In the genomic region with DNA sequence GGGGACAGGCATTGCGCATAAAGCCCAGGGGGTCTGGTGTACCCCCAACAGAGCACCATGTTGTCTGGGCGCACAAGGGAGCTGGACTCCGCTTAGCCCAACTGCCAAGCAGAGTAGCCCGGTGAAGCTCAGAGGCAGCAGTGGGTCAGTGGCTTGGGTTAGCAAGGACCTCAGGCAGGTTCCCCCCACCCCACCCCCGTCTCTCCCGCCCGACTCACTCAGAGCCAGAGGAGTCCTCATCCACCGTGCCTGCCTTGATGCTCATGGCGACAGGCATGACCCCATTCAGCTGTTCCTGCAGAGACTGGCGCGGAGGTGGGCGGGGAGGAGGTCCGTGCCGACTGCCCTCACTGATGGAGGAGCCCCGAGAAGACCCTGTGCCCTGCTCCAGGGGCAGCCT, we compare ENCODE assay signal across 13 mouse cellular contexts. TPM values are rescaled to one million over a fixed set of nuclear protein-coding genes. Genes with fewer than 3 reads are reported as not detected.
DNase-seq lines count a peak whose midpoint lies in the region; ATAC-seq and TF ChIP-seq lines count a peak whose summit lies in the region.
"Had no signal": no experiment of that assay in that cellular context is flagged by ENCODE, and none has a peak within 500 bp of the region (broad histone marks: within the 10 kb centered on the region; RNA-seq: fewer than 3 reads in every experiment).

No protein-coding gene starts in this region.

- H3K27ac ChIP-seq in heart, embryonic 15.5 days: no peak overlapping the region
- no peak overlapping the region for H3K27ac ChIP-seq in lung, postnatal 0 days (ENCODE audit: low read length)
- 0 out of 2 replicates have a peak overlapping the region, but pooled peaks have one; percentile 8 for H3K27ac ChIP-seq in embryonic facial prominence, embryonic 11.5 days (replicated peaks; ENCODE audit: low read depth, low read length)
- peak overlapping the region; percentile 59 for H3K27ac ChIP-seq in limb, embryonic 10.5 days
- H3K27ac ChIP-seq: stomach, embryonic 15.5 days had no signal

- no peak overlapping the region for H3K9ac ChIP-seq in heart, embryonic 15.5 days
- no peak overlapping the region for H3K9ac ChIP-seq in lung, postnatal 0 days (replicated peaks; ENCODE audit: low read depth)
- H3K9ac ChIP-seq in embryonic facial prominence, embryonic 11.5 days (replicated peaks; ENCODE audit: low read length): peak overlapping the region; percentile 13; the same call in 1 of the 2 replicates
- H3K9ac ChIP-seq: stomach, embryonic 15.5 days had no signal

- intact Hi-C loops in heart, postnatal 36 days (cut with DNase I): no loop called here

- no peak for TF ChIP-seq CTCF in lung, postnatal 0 days (IDR thresholded peaks at IDR 0.05)

- H3K4me3 ChIP-seq in heart, embryonic 15.5 days: no peak overlapping the region
- no peak overlapping the region for H3K4me3 ChIP-seq in lung, postnatal 0 days (ENCODE audit: low read depth, low read length)
- H3K4me3 ChIP-seq in embryonic facial prominence, embryonic 11.5 days (ENCODE audit: low read depth, low read length): no peak overlapping the region
- H3K4me3 ChIP-seq in limb, embryonic 10.5 days: no peak overlapping the region
- H3K4me3 ChIP-seq: myocyte; stomach, embryonic 15.5 days had no signal

- 0 out of 2 replicates have a peak overlapping the region, but pooled peaks have one; percentile 6 for H3K4me2 ChIP-seq in heart, embryonic 15.5 days
- 0 out of 2 replicates have a peak overlapping the region, but pooled peaks have one; percentile 1 for H3K4me2 ChIP-seq in lung, postnatal 0 days (replicated peaks; ENCODE audit: low read depth, low read length)
- no peak overlapping the region for H3K4me2 ChIP-seq in embryonic facial prominence, embryonic 11.5 days (ENCODE audit: low read depth, low read length)

- no peaks in the 10 kb centered on the region for H3K36me3 ChIP-seq in heart, embryonic 15.5 days
- no peaks in the 10 kb centered on the region for H3K36me3 ChIP-seq in lung, postnatal 0 days (ENCODE audit: insufficient read depth, low read length)
- no peaks in the 10 kb centered on the region for H3K36me3 ChIP-seq in embryonic facial prominence, embryonic 11.5 days (replicated peaks; ENCODE audit: control insufficient read depth, insufficient read depth, low read depth, low read length)
- H3K36me3 ChIP-seq in limb, embryonic 10.5 days: peaks cover 4% of the 10 kb centered on the region

- no peak for DNase-seq in heart, postnatal 36 days
- DNase-seq in lung, postnatal 0 days (ENCODE audit: low spot score): no peak
- no peak for DNase-seq in lung, postnatal 14 days
- no peak for DNase-seq in embryonic facial prominence, embryonic 11.5 days (ENCODE audit: low spot score)
- no peak for DNase-seq in limb, embryonic 10.5 days (ENCODE audit: low spot score)
- DNase-seq: gastrocnemius, postnatal 36 days; lung, adult 18-20 months; right cerebral cortex, adult 18-20 months had no signal

- no peak for ATAC-seq in heart, embryonic 15.5 days (replicated peaks; ENCODE audit: insufficient number of reproducible peaks, insufficient read depth, low FRiP score, low read depth)
- no peak for ATAC-seq in lung, postnatal 0 days
- ATAC-seq in embryonic facial prominence, embryonic 11.5 days (replicated peaks; ENCODE audit: insufficient number of reproducible peaks, low FRiP score, low TSS enrichment, low read depth): no peak
- no peak for ATAC-seq in inflammation-experienced regulatory T-cells, adult 6 months

- WGBS in heart, embryonic 15.5 days: 55% methylated on average over 15 of the region's 15 CpGs
- 59% methylated on average over 13 of the region's 15 CpGs for WGBS in lung, postnatal 0 days
- WGBS in embryonic facial prominence, embryonic 11.5 days: 45% methylated on average over 13 of the region's 15 CpGs
- 48% methylated on average over 15 of the region's 15 CpGs for WGBS in limb, embryonic 10.5 days

- peaks cover 12% of the 10 kb centered on the region for H3K4me1 ChIP-seq in heart, embryonic 15.5 days (replicated peaks)
- H3K4me1 ChIP-seq in lung, postnatal 0 days (ENCODE audit: insufficient read depth, low read depth, low read length): 0 out of 2 replicates have a peak, but pooled peaks cover 4% of the 10 kb centered on the region
- no peaks in the 10 kb centered on the region; the same call in 1 of the 2 replicates for H3K4me1 ChIP-seq in embryonic facial prominence, embryonic 11.5 days (ENCODE audit: control insufficient read depth, insufficient read depth, low read length)
- peaks cover 26% of the 10 kb centered on the region for H3K4me1 ChIP-seq in limb, embryonic 10.5 days

- TF ChIP-seq EP300 in lung, postnatal 0 days (IDR thresholded peaks at IDR 0.05): no peak

- H3K27me3 ChIP-seq in heart, embryonic 15.5 days: peaks cover 4% of the 10 kb centered on the region; the same call in 1 of the 2 replicates
- no peaks in the 10 kb centered on the region for H3K27me3 ChIP-seq in lung, postnatal 0 days (replicated peaks; ENCODE audit: insufficient read depth, low read length)
- H3K27me3 ChIP-seq in embryonic facial prominence, embryonic 11.5 days (ENCODE audit: control insufficient read depth, insufficient read depth, low read length): no peaks in the 10 kb centered on the region
- H3K27me3 ChIP-seq in limb, embryonic 10.5 days (ENCODE audit: low read depth, poor library complexity, severe bottlenecking): peaks cover 16% of the 10 kb centered on the region; the same call in 1 of the 2 replicates
- H3K27me3 ChIP-seq: stomach, embryonic 15.5 days had no signal

- H3K9me3 ChIP-seq in heart, embryonic 15.5 days (replicated peaks): no peaks in the 10 kb centered on the region
- no peaks in the 10 kb centered on the region for H3K9me3 ChIP-seq in lung, postnatal 0 days (ENCODE audit: low read length)
- H3K9me3 ChIP-seq in embryonic facial prominence, embryonic 11.5 days (replicated peaks; ENCODE audit: control insufficient read depth, low read length): no peaks in the 10 kb centered on the region
- 0 out of 2 replicates have a peak, but pooled peaks cover 2% of the 10 kb centered on the region for H3K9me3 ChIP-seq in limb, embryonic 10.5 days (replicated peaks)
- H3K9me3 ChIP-seq: stomach, embryonic 15.5 days had no signal

RNA-seq across cellular contexts. Expression of gene Psrc1, which starts 9.2 kb away (rescaled TPM):
- 17.1 and 23.1 TPM in 2 replicates for polyA plus RNA-seq in heart, embryonic 15.5 days (2015; fragmentation: Nextera tagmentation; extraction: Ambion mirVana)
- under 1 TPM; 0.39 to 0.68 TPM for total RNA-seq in heart, postnatal 36 days (2021)
- 2.3 and 3.7 TPM in 2 replicates for polyA plus RNA-seq in lung, postnatal 0 days (2015; fragmentation: Nextera tagmentation; extraction: Ambion mirVana)
- 71.5 and 81.7 TPM in 2 replicates for polyA plus RNA-seq in embryonic facial prominence, embryonic 11.5 days (2014; fragmentation: Nextera tagmentation; extraction: Ambion mirVana)
- 96.6 and 100 TPM in 2 replicates for polyA plus RNA-seq in limb, embryonic 10.5 days (2016; fragmentation: Nextera tagmentation; extraction: Ambion mirVana)
- 10 to 100 TPM in 1 of 3 experiments, 1 to 10 TPM in 2; 1.2 to 17.5 (median 4.1) TPM for polyA plus RNA-seq in inflammation-experienced regulatory T-cells, adult 6 months (2017; shearing (Covaris generic))

RNA-seq across cellular contexts. Expression of gene Celsr2, which starts 22.6 kb away (rescaled TPM):
- polyA plus RNA-seq in heart, embryonic 15.5 days (2015; fragmentation: Nextera tagmentation; extraction: Ambion mirVana): 2.4 and 3.6 TPM in 2 replicates
- total RNA-seq in heart, postnatal 36 days (2021): 1 to 10 TPM; 6.6 to 7.4 TPM
- polyA plus RNA-seq in lung, postnatal 0 days (2015; fragmentation: Nextera tagmentation; extraction: Ambion mirVana): 3.4 and 3.8 TPM in 2 replicates
- polyA plus RNA-seq in embryonic facial prominence, embryonic 11.5 days (2014; fragmentation: Nextera tagmentation; extraction: Ambion mirVana): 12.4 and 13.5 TPM in 2 replicates
- 4.0 and 4.4 TPM in 2 replicates for polyA plus RNA-seq in limb, embryonic 10.5 days (2016; fragmentation: Nextera tagmentation; extraction: Ambion mirVana)
- polyA plus RNA-seq in inflammation-experienced regulatory T-cells, adult 6 months (2017; shearing (Covaris generic)): under 1 TPM; 0.35 to 0.52 (median 0.37) TPM
- total RNA-seq: CH12.LX had no signal
- polyA plus RNA-seq: myocyte had no signal

RNA-seq across cellular contexts. Expression of gene Mybphl, which starts 28.1 kb away (rescaled TPM):
- 41.5 and 48.0 TPM in 2 replicates for polyA plus RNA-seq in heart, embryonic 15.5 days (2015; fragmentation: Nextera tagmentation; extraction: Ambion mirVana)
- total RNA-seq in heart, postnatal 36 days (2021): 10 to 100 TPM; 46.4 to 54.6 TPM
- 5.6 and 7.1 TPM in 2 replicates for polyA plus RNA-seq in lung, postnatal 0 days (2015; fragmentation: Nextera tagmentation; extraction: Ambion mirVana)
- 0.32 TPM in 1 of 2 replicates, not detected in the other for polyA plus RNA-seq in embryonic facial prominence, embryonic 11.5 days (2014; fragmentation: Nextera tagmentation; extraction: Ambion mirVana)
- polyA plus RNA-seq in limb, embryonic 10.5 days (2016; fragmentation: Nextera tagmentation; extraction: Ambion mirVana): 0.15 TPM in 1 of 2 replicates, not detected in the other
- not detected for polyA plus RNA-seq in inflammation-experienced regulatory T-cells, adult 6 months (2017; shearing (Covaris generic))
- total RNA-seq: CH12.LX; gastrocnemius, postnatal 36 days had no signal
- polyA plus RNA-seq: myocyte; stomach, embryonic 15.5 days had no signal

RNA-seq across cellular contexts. Expression of gene Sars, which starts 52.2 kb away (rescaled TPM):
- 79.7 and 80.9 TPM in 2 replicates for polyA plus RNA-seq in heart, embryonic 15.5 days (2015; fragmentation: Nextera tagmentation; extraction: Ambion mirVana)
- 10 to 100 TPM; 82.6 to 83.9 TPM for total RNA-seq in heart, postnatal 36 days (2021)
- 81.0 and 81.3 TPM in 2 replicates for polyA plus RNA-seq in lung, postnatal 0 days (2015; fragmentation: Nextera tagmentation; extraction: Ambion mirVana)
- 153 TPM in 2 replicates for polyA plus RNA-seq in embryonic facial prominence, embryonic 11.5 days (2014; fragmentation: Nextera tagmentation; extraction: Ambion mirVana)
- polyA plus RNA-seq in limb, embryonic 10.5 days (2016; fragmentation: Nextera tagmentation; extraction: Ambion mirVana): 117 and 125 TPM in 2 replicates
- 100 to 1,000 TPM; 156 to 182 (median 163) TPM for polyA plus RNA-seq in inflammation-experienced regulatory T-cells, adult 6 months (2017; shearing (Covaris generic))

Comparison
In these comparisons a context has a peak if more than half of its experiments do, and no peak if none do; other contexts are left out.
1. H3K27ac ChIP-seq: peak in embryonic facial prominence, embryonic 11.5 days (single experiment) and limb, embryonic 10.5 days (single experiment); none in heart, embryonic 15.5 days (single experiment) and lung, postnatal 0 days (single experiment).